Mouse (Mus musculus) T-helper 17 cell (primary cell): ENCODE measurements at regions not wholly inside any gene's neighbourhood (a gene's known extent, or its start where the extent isn't known, plus 50 kb on each side); places are given as distances from the start of the nearest gene placed in this dataset.

Source experiments
- in situ Hi-C, 2 experiments: fragments of 300-600 bp; cut with MboI, MseI; formaldehyde crosslinking; loops; 1 replicate in 1 of 2; 2 replicates in 1 of 2; pipeline ENCODE4 v1.15.1; 2025; ENCODE audit warnings: high pct_unique_total_duplicates in 2 of 2

DNA sequence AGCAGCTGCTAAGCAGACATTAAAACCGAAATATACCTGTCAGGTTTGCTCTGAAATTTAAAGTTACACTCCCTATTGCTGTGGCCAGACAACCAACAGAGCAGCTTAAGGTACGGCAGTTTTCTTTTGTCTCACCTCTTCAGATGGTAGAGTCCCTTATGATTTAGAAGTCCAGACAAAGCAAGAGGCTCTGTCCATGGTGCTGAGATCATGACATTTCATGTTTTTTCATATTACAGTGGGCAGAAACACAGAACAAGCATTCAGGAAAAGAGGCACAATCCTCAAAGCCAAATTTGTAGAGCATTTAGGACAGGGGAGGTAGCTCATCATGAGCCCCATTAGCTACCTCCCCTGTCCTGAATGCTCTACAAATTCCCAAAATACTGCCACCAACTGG lies 620.0 kb downstream of the Dnah5 start:
- in situ Hi-C loops, result no loop called here

GRCm38 (mm10) chr15:28834831-28835230 lies 631.3 kb downstream of the Dnah5 start:
- in situ Hi-C loops, result no loop called here

GRCm38 (mm10) chr15:28840322-28840721 lies 636.8 kb downstream of the Dnah5 start:
- in situ Hi-C loops, result no loop called here

DNA sequence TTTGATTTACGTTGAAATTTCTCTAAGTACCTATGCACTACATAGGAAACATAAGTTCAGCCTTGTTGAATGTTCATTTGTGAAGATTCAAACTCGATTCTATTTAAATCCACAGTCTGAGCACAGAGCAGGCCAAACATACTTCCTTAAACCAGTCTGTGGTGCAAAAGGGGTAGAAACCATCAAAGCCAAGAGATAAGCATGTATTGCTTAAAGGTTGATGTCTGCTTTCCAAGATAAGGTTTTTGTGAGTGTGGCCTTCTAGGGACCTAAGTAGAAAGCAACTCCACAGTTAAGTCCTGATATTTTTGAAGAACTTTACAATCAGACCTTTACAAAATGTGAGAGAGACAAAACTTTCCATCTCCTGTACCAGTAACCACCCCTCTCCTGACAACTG lies 652.9 kb downstream of the Dnah5 start:
- in situ Hi-C loops, result loop anchor here in 1 of 2 experiments (25.0 kb wide), 1 partner anchor 794 kb away; no protein-coding TSS in a partner anchor

DNA sequence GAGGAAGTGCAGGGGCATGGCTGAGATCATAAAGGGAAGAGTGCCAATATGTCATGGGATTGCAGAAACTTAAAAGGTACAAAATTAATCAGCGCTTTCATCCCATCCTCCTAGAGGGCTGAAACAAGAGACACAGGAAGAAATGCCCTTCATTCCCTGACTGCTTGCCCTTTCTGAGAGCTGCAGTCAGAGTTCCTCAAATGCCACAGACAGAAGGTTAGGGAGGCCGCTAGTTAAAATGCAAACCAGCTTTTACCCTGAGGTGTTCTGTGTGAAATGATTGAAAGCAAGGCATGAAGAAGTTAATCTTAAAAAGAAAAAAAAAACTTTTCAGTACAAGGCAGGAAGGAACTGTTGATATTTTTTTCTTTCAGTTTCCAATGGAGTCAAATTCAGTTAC lies 654.6 kb downstream of the Dnah5 start:
- in situ Hi-C loops, result loop anchor here in 1 of 2 experiments (25.0 kb wide), 1 partner anchor 796 kb away; no protein-coding TSS in a partner anchor

- in situ Hi-C loops, result loop anchor here in 1 of 2 experiments (25.0 kb wide), 1 partner anchor 802 kb away; no protein-coding TSS in a partner anchor
Observed at GRCm38 (mm10) chr15:28864101-28864500, 660.5 kb downstream of the Dnah5 start.

- in situ Hi-C loops, result loop anchor here in 1 of 2 experiments (25.0 kb wide), 1 partner anchor 803 kb away; no protein-coding TSS in a partner anchor
Observed at GRCm38 (mm10) chr15:28864913-28865312, 661.4 kb downstream of the Dnah5 start.

DNA sequence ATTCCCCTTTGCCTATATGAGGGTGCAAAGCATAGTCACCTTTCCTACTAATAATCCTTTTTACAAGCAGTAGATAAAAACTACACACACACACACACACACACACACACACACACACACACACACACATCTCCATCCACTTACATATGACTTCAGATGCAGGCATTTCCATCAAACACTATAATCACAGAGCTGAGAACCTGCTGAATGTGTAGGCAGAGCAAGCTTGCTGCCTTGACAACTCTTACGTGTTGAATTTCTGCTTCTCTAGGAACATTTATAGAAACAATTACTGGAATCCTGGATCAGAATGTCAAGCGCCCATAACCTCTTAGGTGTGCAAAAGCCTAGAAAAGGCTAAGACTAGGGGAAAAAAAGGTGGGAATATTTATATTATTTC lies 669.4 kb downstream of the Dnah5 start:
- in situ Hi-C loops, result loop anchor here in 1 of 2 experiments (25.0 kb wide), 1 partner anchor 811 kb away; no protein-coding TSS in a partner anchor

DNA sequence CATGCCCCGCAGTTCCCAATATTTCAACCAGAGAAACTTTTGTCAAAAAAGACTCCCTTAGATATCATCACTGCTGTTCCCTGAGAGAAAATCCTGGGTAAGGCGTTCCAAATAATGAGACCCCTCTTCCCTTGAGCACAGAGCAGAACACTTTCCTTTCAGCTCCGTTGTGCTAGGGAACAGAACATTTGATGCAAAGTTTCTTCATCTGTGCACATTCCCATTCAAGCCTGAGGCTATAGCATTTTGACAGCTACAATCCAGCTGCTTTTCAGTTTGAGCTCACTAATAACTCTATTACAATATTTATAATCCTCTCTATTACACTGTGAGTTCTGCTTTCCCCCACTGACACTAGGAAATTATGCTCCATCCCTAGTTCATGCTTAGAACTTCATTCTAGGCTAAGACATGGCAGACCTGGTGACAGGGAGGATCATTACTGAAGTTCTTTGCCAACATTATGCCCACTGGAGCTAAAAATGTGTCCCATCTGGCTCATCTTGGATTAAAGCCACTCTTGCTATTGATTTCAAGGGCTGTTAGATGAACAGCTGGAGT lies 692.8 kb downstream of the Dnah5 start:
- in situ Hi-C loops, result no loop called here

- in situ Hi-C loops, result no loop called here
Observed at GRCm38 (mm10) chr15:28922437-28922836, 718.9 kb downstream of the Dnah5 start.

DNA sequence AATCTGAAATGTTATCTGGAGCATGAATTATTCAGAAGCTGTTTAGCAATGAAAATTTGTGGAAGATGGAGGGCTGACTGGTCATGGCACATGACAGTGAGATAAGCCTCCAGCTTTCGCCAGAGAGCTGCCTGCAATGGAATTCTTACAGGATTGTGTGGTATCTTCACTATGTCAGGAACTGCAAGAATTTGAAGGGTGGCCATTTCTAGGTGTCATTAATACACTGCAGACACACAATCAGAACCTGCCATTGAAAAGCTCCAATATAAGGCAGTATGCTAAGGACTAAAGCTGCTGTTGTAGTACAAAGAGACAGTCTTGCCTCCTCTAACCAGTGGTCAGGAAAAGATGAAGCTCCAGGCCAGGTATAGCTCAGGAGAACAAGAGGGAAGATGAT lies 744.7 kb downstream of the Dnah5 start:
- in situ Hi-C loops, result no loop called here
